Mouse (Mus musculus): ENCODE measurements around the gene Prpsap2. TPM values are rescaled to one million over a fixed set of nuclear protein-coding genes. Genes with fewer than 3 reads are reported as not detected.

Prpsap2 gene
- polyA plus RNA-seq (2012; rRNA removed; ENCODE audit: low replicate concordance): 4.3 and 5.8 TPM in 2 replicates

DNA sequence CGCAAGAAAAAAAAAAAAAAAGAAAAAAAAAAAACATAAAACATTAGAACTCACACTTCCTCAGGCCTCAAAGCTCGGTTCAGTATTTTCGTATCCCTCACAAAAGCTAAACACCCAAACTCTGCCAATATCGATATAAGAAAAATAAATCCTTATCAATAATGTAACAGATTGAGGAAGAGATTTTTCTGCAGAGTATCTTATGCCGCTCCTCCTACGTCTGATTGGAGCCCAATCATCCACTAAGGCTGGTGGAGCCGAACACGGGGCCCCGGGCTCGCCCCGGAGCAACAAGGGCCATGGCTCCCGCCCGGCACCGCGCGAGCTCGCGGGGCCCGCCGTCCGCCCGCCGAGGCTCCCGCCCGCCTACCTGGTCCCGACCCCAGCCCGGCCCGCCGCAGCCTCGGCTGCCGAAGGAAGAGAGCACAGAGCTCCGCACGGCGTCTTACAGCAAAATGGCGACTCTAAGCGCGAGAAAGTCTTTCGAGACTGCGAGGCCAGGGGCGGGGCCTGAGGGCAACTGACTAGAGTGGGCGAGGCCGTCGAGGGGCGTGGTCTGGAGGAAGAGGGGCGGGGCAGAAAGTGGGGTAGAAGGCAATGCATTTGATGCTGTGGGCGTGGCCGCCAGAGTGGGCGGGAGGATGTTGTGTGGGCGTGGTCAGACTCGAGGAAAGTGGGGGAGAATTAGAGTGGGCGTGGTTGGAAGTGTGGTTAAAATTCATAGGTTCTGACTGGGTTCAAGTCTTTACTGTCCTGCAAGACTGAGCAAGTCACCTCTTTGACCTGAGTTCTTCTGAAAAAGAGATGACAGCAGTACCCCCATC lies at the start of gene Prpsap2:
Prpsap2 (minus strand) TSS at position 505 of the 824 bp plus-strand sequence.

DNA sequence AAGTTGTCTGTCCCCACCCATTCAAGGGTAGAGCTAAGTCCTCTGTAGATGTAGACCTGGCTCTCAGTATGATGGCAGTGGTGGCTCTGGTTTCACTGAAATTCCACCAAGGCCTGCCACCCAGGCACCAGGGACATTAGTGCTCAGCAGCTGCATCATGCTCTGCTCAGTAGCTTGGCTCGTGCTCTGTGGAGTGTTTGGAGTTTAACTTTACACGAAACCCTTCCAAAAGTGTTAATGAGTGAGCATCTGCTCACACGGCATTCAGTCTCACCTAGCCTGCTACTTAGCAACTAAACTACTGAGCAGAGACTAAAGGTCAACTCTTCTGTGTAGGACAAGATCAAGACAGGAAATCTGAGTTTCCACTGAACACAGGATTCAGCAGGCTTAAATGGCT lies 41.3 kb downstream of the Prpsap2 start, which contains the start of gene Slc5a10:
Slc5a10 (minus strand) TSS at position 191 of the 400 bp plus-strand sequence.

DNA sequence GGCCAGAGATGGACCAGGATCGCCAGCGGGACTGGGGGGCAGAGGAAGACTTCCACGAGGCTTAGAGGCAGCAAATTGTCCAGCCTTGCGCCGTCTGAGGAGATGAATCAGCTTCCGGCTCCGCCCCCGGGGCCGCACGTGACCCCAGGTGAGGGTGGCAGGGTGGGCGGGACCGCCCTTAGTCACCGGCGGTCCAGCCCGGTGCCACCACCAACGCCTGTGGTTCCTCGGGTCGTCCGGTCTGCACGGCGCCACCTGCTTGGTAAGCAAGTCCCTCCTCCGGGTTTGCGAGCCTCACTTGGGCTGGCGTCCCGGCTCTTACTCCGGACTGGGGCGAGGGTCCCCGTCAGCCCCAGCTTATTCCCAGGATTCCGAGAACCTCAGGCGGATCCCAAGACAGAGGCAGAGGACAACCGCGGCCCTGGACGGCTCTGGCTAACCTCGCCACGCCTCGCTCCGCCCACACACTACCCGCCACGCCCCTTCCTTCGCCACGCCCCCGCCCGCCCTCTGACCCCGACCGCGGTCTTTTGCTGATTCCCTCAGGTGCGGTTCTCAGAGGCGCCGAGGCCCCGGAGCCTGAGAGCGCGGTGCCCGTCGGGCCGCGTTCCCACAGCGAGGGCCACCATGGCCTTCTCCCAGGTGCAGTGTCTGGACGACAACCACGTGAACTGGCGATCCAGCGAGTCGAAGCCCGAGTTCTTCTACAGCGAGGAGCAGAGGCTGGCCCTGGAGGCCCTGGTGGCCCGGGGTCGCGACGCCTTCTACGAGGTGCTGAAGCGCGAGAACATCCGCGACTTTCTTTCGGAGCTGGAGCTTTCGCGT lies 77.8 kb downstream of the Prpsap2 start, which contains the start of gene Fam83g:
Fam83g (plus strand) TSS at position 185 of the 825 bp plus-strand sequence.

Other genes with a start within 250 kb of the Prpsap2 start
- gene Epn2, start 182.4 kb downstream of the Prpsap2 start, polyA plus RNA-seq (2012; rRNA removed; ENCODE audit: low replicate concordance): 6.9 and 7.0 TPM in 2 replicates
- gene Grap, start 108.8 kb downstream of the Prpsap2 start, polyA plus RNA-seq (2012; rRNA removed; ENCODE audit: low replicate concordance): 3.0 and 7.3 TPM in 2 replicates
- gene Fam83g, start 78.0 kb downstream of the Prpsap2 start, polyA plus RNA-seq (2012; rRNA removed; ENCODE audit: low replicate concordance): 16.4 and 33.2 TPM in 2 replicates
- 0.09 TPM in 1 of 2 replicates, not detected in the other for gene Slc5a10, start 41.3 kb downstream of the Prpsap2 start, polyA plus RNA-seq (2012; rRNA removed; ENCODE audit: low replicate concordance)
- gene Ulk2, start 93.0 kb upstream of the Prpsap2 start, polyA plus RNA-seq (2012; rRNA removed; ENCODE audit: low replicate concordance): 12.8 and 14.3 TPM in 2 replicates
- gene Akap10, start 168.2 kb upstream of the Prpsap2 start, polyA plus RNA-seq (2012; rRNA removed; ENCODE audit: low replicate concordance): 4.8 and 6.5 TPM in 2 replicates
- gene Specc1, start 194.7 kb upstream of the Prpsap2 start, polyA plus RNA-seq (2012; rRNA removed; ENCODE audit: low replicate concordance): 7.4 and 7.8 TPM in 2 replicates